Mouse (Mus musculus): ENCODE measurements around the gene Elmo1. TPM values are rescaled to one million over a fixed set of nuclear protein-coding genes. Genes with fewer than 3 reads are reported as not detected.

Gene Elmo1
- polyA plus RNA-seq, 1 experiment from 2014 or later: 11.2 TPM

GRCm38 (mm10) chr13:20300052-20300564 is 209.7 kb downstream of the Elmo1 start:
- 74% methylated on average over 3 of the region's 3 CpGs for WGBS
- H3K4me2 ChIP-seq: no peak overlapping the region
- no peaks in the 10 kb centered on the region for H3K27me3 ChIP-seq (replicated peaks)
- H3K27ac ChIP-seq: no peak overlapping the region
- H3K4me1 ChIP-seq: no peaks in the 10 kb centered on the region
- H3K36me3 ChIP-seq: no peaks in the 10 kb centered on the region
- H3K9me3 ChIP-seq: no peaks in the 10 kb centered on the region
- H3K9ac ChIP-seq: no peak overlapping the region
- H3K4me3 ChIP-seq (replicated peaks): no peak overlapping the region
- ATAC-seq (ENCODE audit: insufficient read depth, low FRiP score, low read depth): no peak

GRCm38 (mm10) chr13:20300626-20301025 is 210.2 kb downstream of the Elmo1 start:
- Histone ChIP-seq H3K27me3 (replicated peaks) (no peaks in the 10 kb centered on the region), H3K4me2 (no peak overlapping the region), H3K9me3 (no peaks in the 10 kb centered on the region), H3K4me1 (no peaks in the 10 kb centered on the region), H3K36me3 (no peaks in the 10 kb centered on the region), H3K4me3 (replicated peaks) (no peak overlapping the region), H3K9ac (no peak overlapping the region), H3K27ac (no peak overlapping the region)
- WGBS: 63% methylated on average over 3 of the region's 3 CpGs
- ATAC-seq (ENCODE audit: insufficient read depth, low FRiP score, low read depth): 0 out of 2 replicates have a peak, but pooled peaks have one; percentile 50

- ATAC-seq (ENCODE audit: insufficient read depth, low FRiP score, low read depth): no peak
- no peaks in the 10 kb centered on the region for H3K27me3 ChIP-seq (replicated peaks)
- H3K4me3 ChIP-seq (replicated peaks): no peak overlapping the region
- H3K36me3 ChIP-seq: no peaks in the 10 kb centered on the region
- no peaks in the 10 kb centered on the region for H3K4me1 ChIP-seq
- no peak overlapping the region for H3K27ac ChIP-seq
- no peak overlapping the region for H3K9ac ChIP-seq
- H3K4me2 ChIP-seq: no peak overlapping the region
- 91% methylated on average over 7 of the region's 7 CpGs for WGBS
- no peaks in the 10 kb centered on the region for H3K9me3 ChIP-seq
Measured at GRCm38 (mm10) chr13:20301760-20302159, 211.4 kb downstream of the Elmo1 start.

GRCm38 (mm10) chr13:20305621-20306020 is 215.2 kb downstream of the Elmo1 start:
- 74% methylated on average over 4 of the region's 4 CpGs for WGBS
- ATAC-seq (ENCODE audit: insufficient read depth, low FRiP score, low read depth): no peak
- no peak overlapping the region for H3K4me3 ChIP-seq (replicated peaks)

GRCm38 (mm10) chr13:20306180-20307177 is 216.1 kb downstream of the Elmo1 start:
- H3K9ac ChIP-seq: no peak overlapping the region
- H3K9me3 ChIP-seq: no peaks in the 10 kb centered on the region
- no peak for ATAC-seq (ENCODE audit: insufficient read depth, low FRiP score, low read depth)
- no peaks in the 10 kb centered on the region for H3K27me3 ChIP-seq (replicated peaks)
- H3K27ac ChIP-seq: no peak overlapping the region
- WGBS: 64% methylated on average over 5 of the region's 5 CpGs
- no peaks in the 10 kb centered on the region for H3K36me3 ChIP-seq
- no peak overlapping the region for H3K4me2 ChIP-seq
- no peaks in the 10 kb centered on the region for H3K4me1 ChIP-seq
- H3K4me3 ChIP-seq (replicated peaks): no peak overlapping the region

More at GRCm38 (mm10) chr13:20305621-20306020, 215.2 kb downstream of the Elmo1 start:
- H3K9me3 ChIP-seq: no peaks in the 10 kb centered on the region
- no peak overlapping the region for H3K9ac ChIP-seq
- H3K4me2 ChIP-seq: no peak overlapping the region
- H3K27ac ChIP-seq: no peak overlapping the region
- H3K36me3 ChIP-seq: no peaks in the 10 kb centered on the region
- H3K27me3 ChIP-seq (replicated peaks): no peaks in the 10 kb centered on the region
- H3K4me1 ChIP-seq: no peaks in the 10 kb centered on the region

- Histone ChIP-seq H3K9me3 (no peaks in the 10 kb centered on the region), H3K4me1 (no peaks in the 10 kb centered on the region)
- 79% methylated on average over 2 of the region's 2 CpGs for WGBS
Measured at GRCm38 (mm10) chr13:20307381-20307780, 217.0 kb downstream of the Elmo1 start.

GRCm38 (mm10) chr13:20311612-20312011 is 221.2 kb downstream of the Elmo1 start:
- Histone ChIP-seq H3K27me3 (replicated peaks) (no peaks in the 10 kb centered on the region), H3K4me1 (no peaks in the 10 kb centered on the region), H3K4me2 (no peak overlapping the region), H3K4me3 (replicated peaks) (no peak overlapping the region), H3K27ac (no peak overlapping the region), H3K36me3 (no peaks in the 10 kb centered on the region), H3K9me3 (no peaks in the 10 kb centered on the region), H3K9ac (no peak overlapping the region)
- ATAC-seq (ENCODE audit: insufficient read depth, low FRiP score, low read depth): peak; percentile 50; the same call in 1 of the 2 replicates
- WGBS: 10% methylated on average over 3 of the region's 3 CpGs

More at GRCm38 (mm10) chr13:20307381-20307780, 217.0 kb downstream of the Elmo1 start:
- H3K27ac ChIP-seq: no peak overlapping the region
- no peak overlapping the region for H3K4me2 ChIP-seq
- ATAC-seq (ENCODE audit: insufficient read depth, low FRiP score, low read depth): no peak
- no peaks in the 10 kb centered on the region for H3K27me3 ChIP-seq (replicated peaks)
- no peaks in the 10 kb centered on the region for H3K36me3 ChIP-seq
- H3K9ac ChIP-seq: no peak overlapping the region
- no peak overlapping the region for H3K4me3 ChIP-seq (replicated peaks)

- 89% methylated on average over 6 of the region's 6 CpGs for WGBS
- no peaks in the 10 kb centered on the region for H3K27me3 ChIP-seq (replicated peaks)
- no peak overlapping the region for H3K4me2 ChIP-seq
- no peak overlapping the region for H3K27ac ChIP-seq
- no peaks in the 10 kb centered on the region for H3K9me3 ChIP-seq
- H3K36me3 ChIP-seq: no peaks in the 10 kb centered on the region
- H3K4me3 ChIP-seq (replicated peaks): no peak overlapping the region
- H3K9ac ChIP-seq: no peak overlapping the region
- no peak for ATAC-seq (ENCODE audit: insufficient read depth, low FRiP score, low read depth)
- H3K4me1 ChIP-seq: no peaks in the 10 kb centered on the region
Measured at GRCm38 (mm10) chr13:20313345-20313744, 222.9 kb downstream of the Elmo1 start.

GRCm38 (mm10) chr13:20316139-20316538 is 225.7 kb downstream of the Elmo1 start:
- no peaks in the 10 kb centered on the region for H3K27me3 ChIP-seq (replicated peaks)
- no peak overlapping the region for H3K4me3 ChIP-seq (replicated peaks)
- H3K4me2 ChIP-seq: no peak overlapping the region
- H3K36me3 ChIP-seq: no peaks in the 10 kb centered on the region
- no peaks in the 10 kb centered on the region for H3K4me1 ChIP-seq
- no peak overlapping the region for H3K27ac ChIP-seq
- ATAC-seq (ENCODE audit: insufficient read depth, low FRiP score, low read depth): no peak
- H3K9ac ChIP-seq: no peak overlapping the region
- H3K9me3 ChIP-seq: no peaks in the 10 kb centered on the region
- WGBS: 78% methylated on average over 11 of the region's 11 CpGs

GRCm38 (mm10) chr13:20318615-20319219 is 228.3 kb downstream of the Elmo1 start:
- WGBS: 83% methylated on average over 3 of the region's 3 CpGs
- Histone ChIP-seq H3K36me3 (no peaks in the 10 kb centered on the region), H3K9ac (no peak overlapping the region), H3K9me3 (no peaks in the 10 kb centered on the region), H3K27me3 (replicated peaks) (no peaks in the 10 kb centered on the region), H3K4me2 (no peak overlapping the region), H3K4me1 (no peaks in the 10 kb centered on the region), H3K4me3 (replicated peaks) (no peak overlapping the region), H3K27ac (no peak overlapping the region)
- no peak for ATAC-seq (ENCODE audit: insufficient read depth, low FRiP score, low read depth)

- Histone ChIP-seq H3K9me3 (no peaks in the 10 kb centered on the region), H3K36me3 (no peaks in the 10 kb centered on the region), H3K9ac (no peak overlapping the region), H3K4me3 (replicated peaks) (no peak overlapping the region), H3K27ac (no peak overlapping the region), H3K27me3 (replicated peaks) (no peaks in the 10 kb centered on the region), H3K4me2 (no peak overlapping the region), H3K4me1 (no peaks in the 10 kb centered on the region)
- no peak for ATAC-seq (ENCODE audit: insufficient read depth, low FRiP score, low read depth)
- WGBS: 77% methylated on average over 5 of the region's 5 CpGs
Measured at GRCm38 (mm10) chr13:20320232-20320631, 229.8 kb downstream of the Elmo1 start.

GRCm38 (mm10) chr13:20323478-20323877 is 233.1 kb downstream of the Elmo1 start:
- no peaks in the 10 kb centered on the region for H3K27me3 ChIP-seq (replicated peaks)
- H3K36me3 ChIP-seq: no peaks in the 10 kb centered on the region
- no peak overlapping the region for H3K4me2 ChIP-seq
- no peak for ATAC-seq (ENCODE audit: insufficient read depth, low FRiP score, low read depth)
- 67% methylated on average over 4 of the region's 4 CpGs for WGBS
- no peaks in the 10 kb centered on the region for H3K4me1 ChIP-seq
- H3K9ac ChIP-seq: no peak overlapping the region
- H3K9me3 ChIP-seq: no peaks in the 10 kb centered on the region
- no peak overlapping the region for H3K27ac ChIP-seq
- no peak overlapping the region for H3K4me3 ChIP-seq (replicated peaks)

All from stomach, embryonic 15.5 days (tissue).